Mouse (Mus musculus): ENCODE data around the gene Atg9a.
"Not testable (repeated sequence)": the region's sequence is repeated elsewhere in the genome, so short reads cannot be mapped to it uniquely, and the experiment has no call there.

Gene Atg9a

GRCm38 (mm10) chr1:75191622-75192402 is at the start of gene Atg9a, which contains the start of gene Ankzf1:
Gene Atg9a (minus strand): TSS chr1:75192196.
Gene Ankzf1 (plus strand): TSS chr1:75192151.
- DNase-seq, result peak; percentile 92 to 94

- peak in 1 of 2 experiments; percentile 26 for DNase-seq
Observed at GRCm38 (mm10) chr1:75239591-75239990, 47.6 kb upstream of the Atg9a start.

- DNase-seq, result peak; percentile 88 to 90
Observed at GRCm38 (mm10) chr1:75236117-75237050, 44.4 kb upstream of the Atg9a start, which contains the start of gene Dnajb2. Gene Dnajb2 (plus strand): TSS chr1:75236406.

- peak; percentile 85 to 88 for DNase-seq
Observed at GRCm38 (mm10) chr1:75234606-75235005, 42.6 kb upstream of the Atg9a start.

- not testable (repeated sequence) for DNase-seq
Observed at GRCm38 (mm10) chr1:75232489-75232888, 40.5 kb upstream of the Atg9a start.

- DNase-seq, result no peak
Observed at GRCm38 (mm10) chr1:75231664-75232152, 39.7 kb upstream of the Atg9a start, which contains the start of gene A630095N17Rik. Gene A630095N17Rik (minus strand): TSS chr1:75232102.

GRCm38 (mm10) chr1:75231224-75231623 is 39.2 kb upstream of the Atg9a start:
- no peak for DNase-seq

GRCm38 (mm10) chr1:75230335-75230994 is 38.5 kb upstream of the Atg9a start:
- no peak for DNase-seq

GRCm38 (mm10) chr1:75229158-75229557 is 37.2 kb upstream of the Atg9a start:
- DNase-seq, result no peak

- DNase-seq, result no peak
Observed at GRCm38 (mm10) chr1:75227653-75228052, 35.7 kb upstream of the Atg9a start.

GRCm38 (mm10) chr1:75226138-75226537 is 34.1 kb upstream of the Atg9a start:
- DNase-seq, result no peak

- no peak for DNase-seq
Observed at GRCm38 (mm10) chr1:75225473-75225872, 33.5 kb upstream of the Atg9a start.

- DNase-seq, result no peak
Observed at GRCm38 (mm10) chr1:75223532-75223931, 31.5 kb upstream of the Atg9a start.

GRCm38 (mm10) chr1:75222926-75223325 is 30.9 kb upstream of the Atg9a start:
- no peak for DNase-seq

- no peak for DNase-seq
Observed at GRCm38 (mm10) chr1:75221538-75221937, 29.5 kb upstream of the Atg9a start.

- DNase-seq, result peak in 1 of 2 experiments; percentile 80
Observed at GRCm38 (mm10) chr1:75219531-75219930, 27.5 kb upstream of the Atg9a start, which contains the start of gene Tuba4a. Gene Tuba4a (minus strand): TSS chr1:75219865.

GRCm38 (mm10) chr1:75219078-75219477 is 27.1 kb upstream of the Atg9a start:
- DNase-seq, result peak; percentile 97

- peak; percentile 93 for DNase-seq
Observed at GRCm38 (mm10) chr1:75218227-75219001, 26.4 kb upstream of the Atg9a start.

GRCm38 (mm10) chr1:75217893-75218226 is 25.9 kb upstream of the Atg9a start:
- no peak for DNase-seq

- peak; percentile 58 to 62 for DNase-seq
Observed at GRCm38 (mm10) chr1:75216797-75217585, 25.0 kb upstream of the Atg9a start.

- peak in 1 of 2 experiments; percentile 44 for DNase-seq
Observed at GRCm38 (mm10) chr1:75215785-75216184, 23.8 kb upstream of the Atg9a start.

All from cerebellum, postnatal 14 days (tissue).